Mouse (Mus musculus) testis, adult 2 months (tissue): Measurements from ENCODE around the gene Tmem161a. TPM values are rescaled to one million over a fixed set of nuclear protein-coding genes. Genes with fewer than 3 reads are reported as not detected.
A peak's percentile ranks its signal among the peaks of the same experiment; 100 is the strongest.

Experiments used
- H3K27ac ChIP-seq: fragments of 200-500 bp; 2 replicates; pipeline ENCODE4 v1.5.1; 2012; ENCODE audit warnings: low read depth, low read length; ENCODE audit not compliant: control insufficient read depth, insufficient read depth
- H3K27me3 ChIP-seq: fragments of 200-500 bp; 2 replicates; pipeline ENCODE4 v1.6.1; 2012; ENCODE audit warnings: mild to moderate bottlenecking, low read length, moderate library complexity; ENCODE audit not compliant: control insufficient read depth, insufficient read depth
- H3K36me3 ChIP-seq: fragments of 200-500 bp; 2 replicates; pipeline ENCODE4 v1.6.1; 2012; ENCODE audit warnings: mild to moderate bottlenecking, low read length; ENCODE audit not compliant: control insufficient read depth, insufficient read depth
- H3K4me1 ChIP-seq: fragments of 200-500 bp; 2 replicates; pipeline ENCODE4 v1.6.1; 2012; ENCODE audit warnings: low read length; ENCODE audit not compliant: control insufficient read depth, insufficient read depth
- H3K4me3 ChIP-seq: fragments of 200-500 bp; 2 replicates; pipeline ENCODE4 v1.5.1; 2012; ENCODE audit warnings: low read depth, mild to moderate bottlenecking, low read length, moderate library complexity, mixed read lengths; ENCODE audit not compliant: control insufficient read depth
- CTCF ChIP-seq: fragments of 200-500 bp; IDR thresholded peaks from 2 replicates; pipeline ENCODE4 v1.5.1; 2012; ENCODE audit warnings: low read depth, mild to moderate bottlenecking, inconsistent platforms, low read length, moderate library complexity; ENCODE audit not compliant: control insufficient read depth, insufficient read depth, insufficient replicate concordance
- POLR2A ChIP-seq: fragments of 200-500 bp; IDR thresholded peaks from 2 replicates; pipeline ENCODE4 v1.6.1; 2012; ENCODE audit warnings: low read depth, mild to moderate bottlenecking, inconsistent platforms, low read length, moderate library complexity; ENCODE audit not compliant: control insufficient read depth
- polyA plus RNA-seq: library from polyadenylated mRNA; depleted of rRNA; stranded (reverse); fragments of >200 nt; gene quantifications from 2 replicates; pipeline ENCODE4 v1.2.3, GENCODE M21; 2012; rRNA removed

Tmem161a gene
- 13.4 and 17.7 TPM in 2 replicates for polyA plus RNA-seq

DNA sequence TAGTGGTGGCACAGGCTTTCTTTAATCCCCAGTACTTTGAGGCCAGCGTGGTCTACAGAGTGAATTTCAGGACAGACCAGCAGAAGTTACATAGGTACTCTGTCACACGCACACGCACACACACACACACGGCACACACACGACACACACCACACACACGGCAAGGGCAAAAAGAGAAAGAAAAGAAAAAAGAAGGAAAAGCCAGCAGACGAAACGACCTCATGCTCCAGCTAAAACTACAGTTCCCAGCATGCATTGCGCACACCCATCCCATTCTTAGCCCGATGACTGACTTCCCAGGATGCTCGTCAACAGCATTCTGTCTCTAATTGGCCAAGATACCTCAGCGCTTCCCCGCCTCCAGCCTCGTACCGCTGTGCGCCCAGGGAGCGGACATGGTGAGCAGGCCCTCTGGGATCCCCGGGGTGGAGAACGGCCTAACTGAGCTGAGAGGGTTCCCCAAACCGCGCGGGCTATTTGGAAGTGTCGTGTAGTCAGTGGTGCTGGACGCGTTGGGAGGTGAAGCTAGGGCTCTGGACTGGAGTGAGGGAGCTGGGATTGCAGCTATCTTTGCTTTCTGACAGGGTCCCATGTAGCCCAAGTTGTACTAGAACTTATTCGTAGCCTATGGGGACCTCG lies at the start of gene Tmem161a:
Gene Tmem161a, plus strand, starts transcription at position 314 of the 639 bp plus-strand sequence.
- Histone ChIP-seq H3K36me3 (no peaks in the 10 kb centered on the region), H3K4me3 (peak within 1 kb of the TSS; percentile 81), H3K4me1 (peaks cover 11% of the 10 kb centered on the region), H3K27me3 (no peaks in the 10 kb centered on the region), H3K27ac (peak within 1 kb of the TSS; percentile 32; the same call in 1 of the 2 replicates)
- TF ChIP-seq POLR2A (peak; percentile 79), CTCF (no peak)

DNA sequence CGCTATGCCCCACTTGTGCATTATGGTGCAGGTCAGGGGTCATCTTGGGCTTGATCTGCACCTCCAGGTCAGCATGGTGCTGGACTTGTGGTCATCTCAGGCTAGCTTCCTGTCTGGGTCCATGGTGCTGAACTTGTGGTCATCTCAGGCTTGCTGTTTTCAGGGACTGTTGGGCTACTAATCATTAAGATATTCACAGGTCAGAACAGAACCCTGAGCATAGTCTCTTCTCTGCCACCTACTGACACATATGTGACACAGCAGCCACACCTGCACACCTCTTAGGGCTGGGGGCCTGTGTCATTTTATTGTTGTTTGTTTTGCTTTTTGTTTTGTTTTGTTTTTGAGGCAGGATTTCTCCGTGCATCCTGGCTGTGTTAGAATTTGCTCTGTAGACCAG lies 49.3 kb upstream of the Tmem161a start:
- Histone ChIP-seq H3K36me3 (no peaks in the 10 kb centered on the region), H3K27ac (no peak overlapping the region), H3K4me1 (peaks cover 3% of the 10 kb centered on the region; the same call in 1 of the 2 replicates), H3K4me3 (no peak overlapping the region), H3K27me3 (no peaks in the 10 kb centered on the region)
- TF ChIP-seq CTCF (no peak), POLR2A (no peak)

DNA sequence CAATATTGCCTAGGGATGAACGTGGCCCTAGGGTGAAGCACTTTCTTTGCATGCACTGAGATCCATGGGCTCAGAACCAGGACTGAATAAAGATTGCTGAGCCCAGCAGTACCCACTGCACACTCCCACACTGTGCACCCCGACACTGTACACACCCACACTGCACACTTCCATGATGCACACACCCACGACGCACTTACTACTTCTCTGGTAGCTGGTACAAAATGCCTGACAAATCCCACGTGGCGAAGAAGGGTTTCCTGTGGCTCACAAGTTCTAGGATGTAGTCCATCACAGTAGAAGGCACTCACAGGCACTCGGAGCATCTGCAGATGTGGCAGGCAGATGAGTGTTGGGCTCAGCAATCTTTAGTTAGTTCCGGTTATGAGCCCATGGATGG lies 47.2 kb upstream of the Tmem161a start:
- no peak overlapping the region for H3K4me3 ChIP-seq
- peaks cover 3% of the 10 kb centered on the region; the same call in 1 of the 2 replicates for H3K4me1 ChIP-seq
- no peak for TF ChIP-seq CTCF
- no peak for TF ChIP-seq POLR2A
- H3K27ac ChIP-seq = no peak overlapping the region
- no peaks in the 10 kb centered on the region for H3K36me3 ChIP-seq
- no peaks in the 10 kb centered on the region for H3K27me3 ChIP-seq

DNA sequence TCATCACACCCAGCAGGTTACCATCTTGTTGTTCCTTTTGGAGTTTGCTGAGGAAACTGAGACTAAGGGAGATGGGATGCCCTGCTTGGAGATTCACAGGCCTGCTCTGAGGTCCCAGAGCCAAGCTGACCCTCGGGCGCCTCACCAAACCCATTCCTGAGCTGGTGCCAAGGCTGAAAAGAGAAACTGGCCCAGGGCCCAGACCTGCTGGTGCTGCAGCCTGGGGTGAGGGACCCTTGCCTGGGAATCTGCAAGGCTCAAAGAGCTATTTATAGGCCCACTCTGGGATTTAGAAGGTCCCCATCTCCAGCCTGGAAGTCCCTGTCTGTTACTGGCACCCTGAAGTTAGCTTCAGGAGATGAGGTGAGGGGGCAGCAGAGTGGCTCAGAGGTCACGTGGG lies 43.7 kb upstream of the Tmem161a start:
- H3K27me3 ChIP-seq = no peaks in the 10 kb centered on the region
- H3K27ac ChIP-seq = no peak overlapping the region
- H3K4me3 ChIP-seq = no peak overlapping the region
- no peak for TF ChIP-seq CTCF
- no peak for TF ChIP-seq POLR2A
- H3K36me3 ChIP-seq = no peaks in the 10 kb centered on the region; the same call in 1 of the 2 replicates
- H3K4me1 ChIP-seq = peaks cover 11% of the 10 kb centered on the region

DNA sequence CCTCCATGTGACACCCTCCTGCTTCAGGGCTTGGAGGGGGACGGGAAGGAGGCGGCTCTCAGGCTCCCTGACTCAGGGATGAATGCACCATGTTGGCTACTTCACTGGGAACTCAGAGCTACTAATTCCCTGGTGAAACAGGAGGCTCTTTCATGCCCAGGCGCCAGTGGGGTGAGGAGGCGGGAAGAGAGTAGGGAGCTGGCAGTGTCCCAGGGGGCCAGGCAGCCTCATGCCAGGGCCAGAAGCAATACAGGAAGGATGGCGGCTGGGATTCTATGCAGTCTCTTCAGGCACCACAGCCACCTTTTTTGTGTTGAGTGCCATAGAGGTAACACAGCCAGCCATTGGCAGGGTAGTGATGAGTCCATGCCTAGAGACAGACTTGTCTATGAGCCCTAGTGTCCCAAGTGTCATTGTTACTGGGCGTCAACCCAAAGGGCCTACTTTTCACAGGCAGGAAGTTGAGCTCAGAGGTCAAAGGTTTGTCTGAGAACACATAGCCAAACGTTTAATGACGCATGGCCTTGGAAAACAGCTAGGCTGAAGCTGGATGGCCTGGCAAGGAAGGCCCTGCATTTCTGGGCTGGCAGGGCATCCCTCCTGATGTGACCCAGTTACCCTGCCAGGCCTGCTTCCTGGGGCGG lies 42.7 kb upstream of the Tmem161a start:
- no peaks in the 10 kb centered on the region for H3K27me3 ChIP-seq
- H3K36me3 ChIP-seq = no peaks in the 10 kb centered on the region; the same call in none of the 2 replicates
- TF ChIP-seq CTCF (no peak), POLR2A (no peak)
- no peak overlapping the region for H3K4me3 ChIP-seq
- H3K4me1 ChIP-seq = peaks cover 11% of the 10 kb centered on the region
- no peak overlapping the region for H3K27ac ChIP-seq

DNA sequence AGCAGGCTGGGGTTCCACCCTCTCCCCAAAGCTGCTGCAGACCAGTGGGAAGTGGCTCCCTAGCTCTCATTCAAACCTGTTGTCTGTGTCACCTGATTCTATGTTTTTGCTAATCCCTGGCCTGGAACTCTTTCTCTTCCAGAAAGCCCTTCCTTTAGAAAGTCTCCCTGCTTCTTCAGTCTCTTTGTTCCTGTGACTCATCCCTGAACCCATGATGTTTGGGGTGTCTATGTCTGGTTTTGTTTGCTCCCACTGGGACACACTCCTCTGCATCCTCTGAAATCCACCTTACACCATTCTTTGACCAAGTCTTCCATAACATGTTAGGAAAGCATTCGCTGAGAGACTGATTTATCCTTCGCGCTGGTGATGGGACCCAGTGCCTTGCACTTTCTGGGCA lies 42.1 kb upstream of the Tmem161a start:
- peaks cover 11% of the 10 kb centered on the region for H3K4me1 ChIP-seq
- no peaks in the 10 kb centered on the region; the same call in none of the 2 replicates for H3K36me3 ChIP-seq
- H3K27me3 ChIP-seq = no peaks in the 10 kb centered on the region
- TF ChIP-seq CTCF (no peak), POLR2A (no peak)
- H3K27ac ChIP-seq = no peak overlapping the region
- H3K4me3 ChIP-seq = no peak overlapping the region

DNA sequence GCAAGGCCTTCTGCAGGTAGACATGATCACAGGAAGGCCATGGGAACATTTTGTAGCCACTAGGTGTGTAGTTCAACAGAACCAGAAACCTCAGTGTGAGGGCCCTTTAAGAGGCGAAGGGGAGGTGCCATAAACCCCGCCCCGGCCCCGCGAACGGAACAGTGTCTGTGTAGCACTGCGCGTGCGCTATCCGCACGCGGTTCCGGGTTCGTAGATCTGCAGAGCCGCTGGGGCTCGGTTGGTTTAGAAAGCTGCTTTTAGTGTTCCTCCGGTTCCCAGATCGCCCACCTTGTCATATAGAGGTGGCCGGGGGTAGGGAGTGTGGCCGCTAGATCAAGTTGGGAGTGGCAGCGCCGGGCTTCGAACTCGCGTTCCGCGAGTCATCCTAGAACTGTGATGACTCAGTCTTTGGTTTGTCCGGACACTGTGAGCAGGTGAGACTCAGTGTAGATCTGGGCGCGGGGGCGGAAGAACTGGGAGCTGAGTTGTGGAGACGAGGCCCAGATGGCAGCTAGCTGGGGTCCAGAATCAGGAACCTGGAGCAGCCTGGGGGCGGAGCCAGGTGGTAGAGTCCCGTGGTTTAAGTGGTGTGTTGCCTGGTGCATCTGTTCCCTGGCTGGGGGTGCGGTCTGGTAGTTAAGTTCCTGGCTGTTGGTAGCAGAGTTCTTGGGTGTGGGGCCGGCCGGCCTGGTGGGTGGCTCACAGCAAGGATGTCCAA lies 40.8 kb upstream of the Tmem161a start, which contains the start of gene Nr2c2ap:
Gene Nr2c2ap, plus strand, starts transcription at position 168 of the 718 bp plus-strand sequence.
- Histone ChIP-seq H3K4me1 (peaks cover 11% of the 10 kb centered on the region), H3K27ac (peak within 1 kb of the TSS; percentile 63), H3K4me3 (peak within 1 kb of the TSS; percentile 90), H3K36me3 (no peaks in the 10 kb centered on the region; the same call in none of the 2 replicates), H3K27me3 (no peaks in the 10 kb centered on the region)
- TF ChIP-seq POLR2A = peak; percentile 40; the same call in 1 of the 2 replicates
- TF ChIP-seq CTCF = no peak
